Mouse (Mus musculus) lung, embryonic 15.5 days (tissue): ENCODE data around the gene Mtmr12. TPM values are rescaled to one million over a fixed set of nuclear protein-coding genes. Genes with fewer than 3 reads are reported as not detected.
"Not testable (repeated sequence)": the region's sequence is repeated elsewhere in the genome, so short reads cannot be mapped to it uniquely, and the experiment has no call there.

Source experiments
- ATAC-seq: fragments of 200-750 bp; cut with Nextera tagmentation; 2 replicates; pipeline ENCODE4 v1.8.0; 2017; ENCODE audit warnings: moderate number of reproducible peaks, borderline replicate concordance; ENCODE audit not compliant: low FRiP score, low TSS enrichment; ENCODE audit errors: extremely low read depth
- H3K27ac ChIP-seq: fragments of 300-500 bp; sonication (generic); 2 replicates; pipeline ENCODE4 v1.5.1; 2015; ENCODE audit warnings: moderate library complexity, mild to moderate bottlenecking, inconsistent platforms
- H3K27me3 ChIP-seq: fragments of 300-500 bp; sonication (generic); 2 replicates; pipeline ENCODE4 v1.6.1; 2015; ENCODE audit warnings: inconsistent platforms
- H3K36me3 ChIP-seq: fragments of 300-500 bp; sonication (generic); 2 replicates; pipeline ENCODE4 v1.6.1; 2015; ENCODE audit warnings: inconsistent platforms
- H3K4me1 ChIP-seq: fragments of 300-500 bp; sonication (generic); 2 replicates; pipeline ENCODE4 v1.6.1; 2015; ENCODE audit warnings: inconsistent platforms
- H3K4me2 ChIP-seq: fragments of 300-500 bp; sonication (generic); 2 replicates; pipeline ENCODE4 v1.6.1; 2015; ENCODE audit warnings: inconsistent platforms, mild to moderate bottlenecking, moderate library complexity
- H3K4me3 ChIP-seq: fragments of 300-500 bp; sonication (generic); 2 replicates; pipeline ENCODE4 v1.5.1; 2015; ENCODE audit warnings: mild to moderate bottlenecking, inconsistent platforms
- H3K9ac ChIP-seq: fragments of 300-500 bp; sonication (generic); 2 replicates; pipeline ENCODE4 v1.6.1; 2015; ENCODE audit warnings: inconsistent platforms
- H3K9me3 ChIP-seq: fragments of 300-500 bp; sonication (generic); 2 replicates; pipeline ENCODE4 v1.6.1; 2016; ENCODE audit warnings: inconsistent platforms
- WGBS: fragments of 180-500 bp; shearing (Covaris S2); methylation state at CpG from one replicate; pipeline ENCODE4 v1.1.7; 2015; 5-methylcytosine and 5-hydroxymethylcytosine counted together
- polyA plus RNA-seq: library from polyadenylated mRNA; unstranded; fragments of >200 nt; fragmentation: Nextera tagmentation; extraction: Ambion mirVana; gene quantifications from 2 replicates; pipeline ENCODE4 v1.2.1, GENCODE M21; 2015

Mtmr12 gene
- 18.2 and 19.1 TPM in 2 replicates for polyA plus RNA-seq

DNA sequence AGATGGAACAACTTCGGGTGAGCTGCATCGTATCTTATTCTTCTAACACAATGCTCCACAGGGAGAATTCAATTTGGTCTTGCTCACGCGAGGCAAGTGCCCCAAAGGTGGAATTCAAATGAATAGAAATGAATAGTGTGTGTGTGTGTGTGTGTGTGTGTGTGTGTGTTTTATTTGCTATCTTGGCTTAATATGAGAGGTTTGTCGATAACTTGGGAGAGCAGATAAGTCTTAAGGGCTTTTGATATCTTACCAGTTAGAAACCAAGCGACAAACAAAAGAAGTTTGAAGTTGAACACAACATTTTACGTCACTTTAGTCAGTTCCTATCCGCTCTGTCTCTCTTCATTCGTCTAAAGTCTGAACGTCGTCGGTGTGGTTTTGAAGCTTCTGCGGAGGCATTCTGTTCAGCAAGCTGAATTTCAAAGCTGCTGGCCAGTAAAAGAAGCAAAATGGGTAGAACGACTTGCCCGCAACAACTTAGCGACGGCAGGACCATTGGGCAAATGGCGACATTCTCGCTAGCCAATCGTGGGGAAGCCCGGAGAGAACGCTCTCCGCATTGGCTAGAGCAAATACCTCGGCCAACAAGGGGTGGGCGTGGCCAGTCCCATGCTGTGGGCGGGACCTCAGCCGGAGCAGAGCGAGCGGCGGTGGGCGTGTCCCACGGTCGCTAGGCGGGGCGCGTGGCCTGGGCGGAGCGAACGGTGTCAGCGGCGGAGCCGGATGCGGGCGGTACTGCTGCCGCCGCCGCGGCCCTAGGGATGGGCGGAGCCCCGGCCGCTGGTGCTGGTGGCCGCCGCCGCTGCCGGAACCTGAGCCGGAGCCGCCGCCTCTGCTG lies at the start of gene Mtmr12:
TSS of gene Mtmr12 (plus strand) at position 710 of the 841 bp plus-strand sequence.
- Histone ChIP-seq H3K36me3 (no peaks in the 10 kb centered on the region), H3K9ac (peak within 1 kb of the TSS; percentile 94), H3K27me3 (no peaks in the 10 kb centered on the region), H3K9me3 (no peaks in the 10 kb centered on the region), H3K4me3 (peak within 1 kb of the TSS; percentile 90), H3K4me2 (peak within 1 kb of the TSS; percentile 61), H3K27ac (peak within 1 kb of the TSS; percentile 92), H3K4me1 (peaks cover 33% of the 10 kb centered on the region)
- WGBS: under 1% methylated on average over 52 of the region's 58 CpGs
- ATAC-seq: peak; percentile 99

DNA sequence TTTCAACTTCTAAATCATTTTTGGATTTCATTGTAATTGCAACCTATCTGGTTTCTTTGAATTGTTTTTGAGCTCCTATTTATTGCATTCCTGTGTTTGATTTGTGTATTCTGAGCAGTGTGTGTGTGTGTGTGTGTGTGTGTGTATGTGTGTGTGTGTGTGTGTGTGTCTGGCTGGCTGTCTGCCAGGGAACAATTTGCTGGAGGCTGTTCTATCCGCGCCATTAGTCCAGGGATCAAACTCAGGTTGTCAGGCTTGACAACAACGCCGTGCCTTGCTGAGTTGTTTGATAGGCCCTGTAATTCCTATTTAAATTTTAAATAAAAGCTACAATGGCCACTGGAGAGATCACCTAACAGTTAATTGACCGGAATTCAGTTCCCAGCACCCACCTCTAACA lies 26.7 kb upstream of the Mtmr12 start:
- H3K36me3 ChIP-seq: peaks cover 70% of the 10 kb centered on the region
- no peaks in the 10 kb centered on the region for H3K9me3 ChIP-seq
- H3K27ac ChIP-seq: no peak overlapping the region
- H3K4me3 ChIP-seq: no peak overlapping the region
- no peak for ATAC-seq
- no peaks in the 10 kb centered on the region for H3K27me3 ChIP-seq
- no peak overlapping the region for H3K4me2 ChIP-seq
- H3K4me1 ChIP-seq: no peaks in the 10 kb centered on the region
- H3K9ac ChIP-seq: no peak overlapping the region
- 84% methylated on average over 5 of the region's 5 CpGs for WGBS

DNA sequence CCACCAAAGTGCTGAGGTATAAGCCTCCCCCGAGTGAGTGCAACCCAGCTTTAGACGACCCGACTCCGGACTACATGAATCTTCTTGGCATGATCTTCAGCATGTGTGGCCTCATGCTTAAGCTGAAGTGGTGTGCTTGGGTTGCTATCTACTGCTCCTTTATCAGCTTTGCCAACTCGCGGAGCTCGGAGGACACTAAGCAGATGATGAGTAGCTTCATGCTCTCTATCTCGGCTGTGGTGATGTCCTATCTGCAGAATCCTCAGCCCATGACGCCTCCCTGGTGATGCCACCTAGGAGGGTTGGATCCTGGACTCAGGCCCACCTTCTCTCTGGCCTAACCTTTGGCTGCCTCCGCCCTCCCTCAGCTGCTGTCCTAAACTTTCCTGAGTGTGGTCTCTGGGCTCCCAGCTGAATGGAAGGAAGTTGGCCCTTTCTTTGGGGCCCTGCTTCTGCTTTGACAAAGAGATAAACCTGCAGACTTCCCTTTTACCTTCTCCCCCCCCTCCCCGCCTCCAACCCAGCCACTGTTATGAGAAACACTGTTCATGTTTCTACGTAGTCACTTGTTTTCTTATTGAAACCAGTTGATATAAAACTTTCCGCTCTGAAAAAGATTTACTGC lies 23.5 kb upstream of the Mtmr12 start:
- H3K27me3 ChIP-seq, H3K4me1 ChIP-seq, H3K27ac ChIP-seq, H3K9me3 ChIP-seq, ATAC-seq, H3K4me2 ChIP-seq, H3K9ac ChIP-seq, H3K4me3 ChIP-seq: not testable (repeated sequence)
- H3K36me3 ChIP-seq: peaks cover 63% of the 10 kb centered on the region
- WGBS: 81% methylated on average over 13 of the region's 13 CpGs

DNA sequence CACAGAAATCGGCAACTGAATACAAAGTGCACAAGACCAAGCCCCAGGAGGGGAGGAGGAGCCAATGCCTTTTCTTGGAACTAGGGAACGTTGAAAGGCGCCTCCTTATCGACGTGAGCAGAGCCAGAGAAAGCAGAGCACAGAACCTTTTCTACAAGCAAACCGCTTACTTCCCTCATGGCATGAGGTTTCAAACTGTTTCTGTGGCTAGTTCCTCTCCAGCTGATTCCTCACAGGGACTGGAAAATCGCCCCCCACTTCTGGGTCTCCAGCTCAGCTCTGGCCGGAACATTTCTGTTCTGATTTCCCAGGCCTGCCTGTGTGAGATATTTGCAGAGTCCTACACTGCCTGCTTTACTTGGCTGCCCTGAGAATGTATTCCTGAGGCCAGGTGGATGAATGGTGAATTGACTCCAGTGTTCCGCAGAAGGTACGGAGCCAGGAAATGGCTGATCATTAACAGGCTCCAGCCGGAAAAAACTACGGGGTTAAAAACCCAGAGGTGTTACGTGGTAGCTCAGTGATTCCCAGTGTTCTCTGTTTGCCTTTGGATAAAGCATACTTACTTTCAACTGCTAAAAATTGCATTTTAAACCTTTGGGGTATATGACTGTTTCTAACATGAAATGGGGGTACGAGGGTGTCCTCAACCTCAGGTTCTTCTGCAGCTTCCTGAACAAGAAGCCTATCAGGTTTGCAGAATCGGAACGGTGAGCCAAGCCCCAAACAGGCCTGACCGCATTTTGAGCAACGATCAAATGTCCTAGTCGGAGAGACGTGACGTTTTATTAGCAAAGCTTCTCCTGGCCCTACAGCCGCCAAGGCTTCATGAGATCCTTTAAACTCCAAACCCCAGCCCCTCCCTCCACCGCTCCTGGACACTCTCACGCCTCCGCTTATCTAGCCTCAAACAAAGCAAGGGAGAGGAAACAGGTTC lies 10.7 kb upstream of the Mtmr12 start:
- peak overlapping the region; percentile 91 for H3K27ac ChIP-seq
- H3K4me1 ChIP-seq: peaks cover 31% of the 10 kb centered on the region
- H3K9me3 ChIP-seq: no peaks in the 10 kb centered on the region
- peak; percentile 71 for ATAC-seq
- H3K9ac ChIP-seq: peak overlapping the region; percentile 10
- peaks cover 9% of the 10 kb centered on the region for H3K36me3 ChIP-seq
- H3K4me2 ChIP-seq: peak overlapping the region; percentile 46
- no peaks in the 10 kb centered on the region for H3K27me3 ChIP-seq
- H3K4me3 ChIP-seq: peak overlapping the region; percentile 8; the same call in 1 of the 2 replicates
- 19% methylated on average over 25 of the region's 25 CpGs for WGBS

DNA sequence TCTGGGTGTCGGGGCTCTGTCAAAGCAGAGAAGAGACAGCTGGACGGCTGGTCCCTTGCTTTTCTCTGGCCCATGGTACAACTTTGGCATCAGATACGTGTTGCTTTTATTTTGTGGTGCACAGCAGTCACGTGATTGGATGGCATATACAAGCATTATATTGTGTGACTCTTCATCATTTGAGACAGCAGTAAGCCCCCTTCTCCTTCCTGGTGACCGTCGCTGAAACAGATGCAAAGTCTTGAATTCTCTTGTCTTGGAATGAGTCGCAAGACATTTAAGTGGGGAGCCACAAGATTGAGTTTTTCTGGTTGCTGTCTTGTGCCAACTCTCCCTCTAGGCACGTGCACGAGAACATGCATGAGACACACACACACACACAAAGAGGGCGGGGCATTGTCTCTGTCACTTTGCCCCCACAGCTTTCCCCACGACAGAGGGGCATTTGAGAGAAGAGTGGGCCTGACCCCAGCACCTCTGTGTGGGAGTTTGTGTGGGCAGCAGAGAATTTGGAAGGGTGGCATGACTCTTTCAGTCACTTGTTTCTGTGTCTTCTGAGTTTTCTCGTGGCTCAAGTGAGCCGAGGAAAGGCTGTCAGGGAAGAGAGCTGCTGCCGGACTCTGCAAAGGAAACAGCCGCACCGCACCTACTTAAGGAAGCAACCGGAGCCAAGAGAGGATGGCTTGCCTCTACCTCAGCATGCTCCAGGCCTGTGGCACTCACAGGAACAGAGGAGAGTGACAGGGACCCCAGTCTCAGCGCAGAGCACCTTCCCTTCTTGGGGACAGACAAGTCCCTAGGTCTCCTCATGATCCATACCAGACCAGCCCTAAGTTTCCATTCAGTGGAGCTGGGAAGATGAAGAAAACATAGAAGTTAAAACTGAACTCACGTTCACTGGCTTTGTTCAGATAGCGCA lies 9.8 kb upstream of the Mtmr12 start:
- peak overlapping the region; percentile 10; the same call in 1 of the 2 replicates for H3K9ac ChIP-seq
- peak overlapping the region; percentile 46 for H3K4me2 ChIP-seq
- peaks cover 31% of the 10 kb centered on the region for H3K4me1 ChIP-seq
- ATAC-seq: no peak
- 29% methylated on average over 20 of the region's 20 CpGs for WGBS
- H3K27ac ChIP-seq: peak overlapping the region; percentile 91
- H3K27me3 ChIP-seq: no peaks in the 10 kb centered on the region
- peaks cover 7% of the 10 kb centered on the region for H3K36me3 ChIP-seq
- peak overlapping the region; percentile 8; the same call in 1 of the 2 replicates for H3K4me3 ChIP-seq
- H3K9me3 ChIP-seq: no peaks in the 10 kb centered on the region

DNA sequence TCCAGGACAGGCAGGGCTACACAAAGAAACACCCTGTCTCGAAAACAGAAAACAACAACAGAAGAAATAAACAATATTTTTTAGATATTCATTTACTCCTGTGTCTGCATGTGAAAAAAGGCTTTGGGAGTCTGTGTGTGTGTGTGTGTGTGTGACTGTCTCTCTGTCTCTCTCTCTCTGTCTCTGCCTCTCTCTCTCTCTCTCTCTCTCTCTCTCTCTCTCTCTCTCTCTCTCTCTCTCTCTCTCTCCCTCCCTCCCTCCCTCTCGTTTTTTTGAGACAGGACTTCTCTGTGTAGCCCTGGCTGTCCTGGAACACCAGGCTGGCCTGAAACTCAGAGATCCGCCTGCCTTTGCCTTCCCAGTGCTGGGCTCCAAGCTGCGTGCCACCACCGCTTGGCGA lies 8.9 kb upstream of the Mtmr12 start:
- no peak for ATAC-seq
- no peaks in the 10 kb centered on the region for H3K27me3 ChIP-seq
- no peaks in the 10 kb centered on the region for H3K36me3 ChIP-seq
- H3K9ac ChIP-seq: no peak overlapping the region
- peaks cover 31% of the 10 kb centered on the region for H3K4me1 ChIP-seq
- no peak overlapping the region for H3K4me2 ChIP-seq
- no peak overlapping the region for H3K4me3 ChIP-seq
- H3K27ac ChIP-seq: 0 out of 2 replicates have a peak overlapping the region, but pooled peaks have one; percentile 91
- no peaks in the 10 kb centered on the region for H3K9me3 ChIP-seq
- WGBS: 76% methylated on average over 5 of the region's 6 CpGs

DNA sequence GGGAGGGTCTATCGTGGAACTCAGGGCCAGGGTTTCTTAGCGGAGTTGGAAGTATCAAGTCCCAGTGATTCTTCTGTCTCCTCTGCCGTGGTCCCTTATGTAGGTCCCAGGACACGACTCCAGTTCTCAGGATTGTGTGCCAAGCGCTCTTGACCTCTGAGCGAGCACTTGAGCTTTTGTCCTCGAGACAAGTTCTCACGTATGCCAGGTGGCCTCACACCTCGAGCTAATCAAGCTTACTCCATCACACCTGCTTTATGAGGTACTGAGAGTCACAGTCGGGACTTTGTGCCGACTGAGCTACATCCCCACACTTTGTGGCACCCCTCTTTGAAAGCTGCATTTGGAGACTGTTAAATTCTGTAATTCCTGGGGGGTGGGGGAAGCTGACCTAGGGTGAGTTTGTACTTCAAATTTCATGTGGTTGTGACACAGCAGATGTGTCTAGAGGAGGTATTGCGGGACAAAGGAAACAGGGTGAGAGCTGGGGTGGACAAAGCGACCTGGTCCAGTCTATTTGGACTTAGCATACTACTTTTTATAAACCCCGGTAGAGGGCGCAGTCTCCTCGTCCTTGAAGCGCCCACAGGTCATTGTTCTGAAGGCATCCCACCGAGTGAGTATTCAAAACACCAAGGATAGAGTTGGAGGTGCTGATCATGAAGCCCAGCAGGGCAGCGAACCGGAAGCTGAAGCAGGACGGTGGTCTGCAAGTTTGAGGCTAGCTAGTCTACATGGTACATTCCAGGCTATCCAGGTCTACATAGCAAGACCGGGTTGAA lies 8.2 kb upstream of the Mtmr12 start:
- H3K4me1 ChIP-seq: peaks cover 31% of the 10 kb centered on the region
- H3K36me3 ChIP-seq: no peaks in the 10 kb centered on the region
- H3K4me2 ChIP-seq: 0 out of 2 replicates have a peak overlapping the region, but pooled peaks have one; percentile 23
- peak overlapping the region; percentile 36 for H3K27ac ChIP-seq
- no peak overlapping the region for H3K4me3 ChIP-seq
- 20% methylated on average over 22 of the region's 22 CpGs for WGBS
- peak; percentile 66 for ATAC-seq
- H3K9ac ChIP-seq: no peak overlapping the region
- no peaks in the 10 kb centered on the region for H3K27me3 ChIP-seq
- no peaks in the 10 kb centered on the region for H3K9me3 ChIP-seq

DNA sequence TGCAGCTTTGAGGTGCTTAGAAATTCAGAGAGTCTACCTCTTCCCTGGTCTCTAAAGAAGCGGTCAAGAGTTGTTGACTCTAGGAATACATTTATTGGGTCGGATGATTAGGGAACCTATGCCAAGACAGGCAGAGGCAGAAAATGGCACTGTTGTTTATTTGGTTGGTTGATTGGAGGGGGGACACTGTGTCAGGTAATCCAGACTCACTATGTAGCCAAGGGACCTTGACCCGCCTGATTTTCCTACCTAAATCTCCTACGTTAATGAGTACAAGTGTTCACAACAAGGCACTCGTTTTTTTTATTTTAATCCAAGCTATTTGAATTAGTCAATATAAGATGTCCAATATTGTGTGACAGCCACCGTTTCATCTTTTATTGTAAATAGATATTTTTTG lies 7.5 kb upstream of the Mtmr12 start:
- 74% methylated on average over 6 of the region's 6 CpGs for WGBS
- no peak for ATAC-seq
- Histone ChIP-seq H3K27me3 (no peaks in the 10 kb centered on the region), H3K4me1 (peaks cover 31% of the 10 kb centered on the region), H3K36me3 (no peaks in the 10 kb centered on the region), H3K9ac (no peak overlapping the region), H3K4me2 (0 out of 2 replicates have a peak overlapping the region, but pooled peaks have one; percentile 23), H3K4me3 (no peak overlapping the region), H3K27ac (no peak overlapping the region), H3K9me3 (no peaks in the 10 kb centered on the region)

DNA sequence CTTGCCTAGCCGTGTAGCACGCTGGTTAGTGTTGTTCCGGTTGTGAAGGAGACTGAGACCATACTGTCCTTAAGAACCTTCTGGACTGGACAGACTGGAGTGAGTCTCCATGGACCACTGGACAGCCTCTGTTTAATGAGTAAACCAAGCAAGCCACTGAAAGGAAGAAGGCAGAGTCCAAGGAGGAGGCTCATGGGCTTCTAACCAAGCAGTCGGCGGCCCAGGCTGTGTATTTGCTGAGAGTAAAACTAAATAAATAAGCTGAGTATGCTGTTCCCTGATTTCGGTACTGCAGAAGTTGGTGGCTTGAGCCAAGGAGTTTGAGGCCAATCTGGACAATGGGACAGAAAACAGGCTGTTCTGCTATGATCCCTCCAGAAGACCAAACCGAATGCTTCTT lies 4.8 kb upstream of the Mtmr12 start:
- H3K4me1 ChIP-seq: peaks cover 19% of the 10 kb centered on the region
- 81% methylated on average over 7 of the region's 7 CpGs for WGBS
- no peak overlapping the region for H3K4me2 ChIP-seq
- no peak overlapping the region for H3K27ac ChIP-seq
- H3K9me3 ChIP-seq: no peaks in the 10 kb centered on the region
- no peaks in the 10 kb centered on the region for H3K27me3 ChIP-seq
- no peak for ATAC-seq
- H3K4me3 ChIP-seq: no peak overlapping the region
- H3K9ac ChIP-seq: no peak overlapping the region
- no peaks in the 10 kb centered on the region for H3K36me3 ChIP-seq

DNA sequence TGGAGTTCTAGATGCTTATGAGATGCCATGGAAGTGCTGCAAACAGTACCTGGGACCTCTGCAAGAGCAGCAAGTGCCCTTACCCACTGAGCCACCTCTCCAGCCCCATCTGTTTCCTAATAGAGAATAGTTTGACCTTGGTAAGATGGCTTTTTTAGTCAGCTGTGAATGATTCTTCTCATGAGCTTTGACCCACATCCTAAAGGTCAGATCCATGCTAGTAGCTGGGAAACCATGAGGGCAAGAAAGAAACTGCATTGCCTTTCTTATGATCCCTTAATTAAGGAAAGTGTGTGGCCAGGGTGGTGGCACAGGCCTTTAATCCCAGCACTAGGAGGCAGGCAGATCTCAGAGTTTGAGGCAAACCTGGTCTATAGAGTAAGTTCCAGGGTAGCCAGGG lies 3.0 kb upstream of the Mtmr12 start:
- H3K4me3 ChIP-seq: no peak overlapping the region
- ATAC-seq: no peak
- H3K36me3 ChIP-seq: no peaks in the 10 kb centered on the region
- no peak overlapping the region for H3K4me2 ChIP-seq
- no peak overlapping the region for H3K9ac ChIP-seq
- H3K4me1 ChIP-seq: peaks cover 22% of the 10 kb centered on the region
- no peaks in the 10 kb centered on the region for H3K9me3 ChIP-seq
- no peaks in the 10 kb centered on the region for H3K27me3 ChIP-seq
- no peak overlapping the region for H3K27ac ChIP-seq
